Mouse (Mus musculus): ENCODE results near the gene Mms22l.

GRCm38 (mm10) chr4:24598637-24599036, 102.4 kb downstream of the Mms22l start:
- TF ChIP-seq CTCF (IDR thresholded peaks at IDR 0.05; ENCODE audit: low read depth) (no peak), EP300 (optimal IDR thresholded peaks at IDR 0.05) (no peak)

Data from stomach, postnatal 0 days (tissue).